Mouse (Mus musculus): ENCODE measurements around the gene Tmem150c. TPM values are rescaled to one million over a fixed set of nuclear protein-coding genes. Genes with fewer than 3 reads are reported as not detected.

The Tmem150c gene
- polyA plus RNA-seq, 1 experiment from 2014 or later: 4.7 TPM

GRCm38 (mm10) chr5:100035950-100036349 is 123.7 kb downstream of the Tmem150c start:
- Histone ChIP-seq H3K4me3 (replicated peaks; ENCODE audit: low read length) (peak overlapping the region; percentile 91), H3K27me3 (ENCODE audit: control insufficient read depth, insufficient read depth, low read length) (no peaks in the 10 kb centered on the region), H3K9ac (ENCODE audit: low read length) (no peak overlapping the region), H3K9me3 (replicated peaks; ENCODE audit: control insufficient read depth, low read length) (no peaks in the 10 kb centered on the region), H3K36me3 (ENCODE audit: control insufficient read depth, insufficient read depth, low read length) (peaks cover 19% of the 10 kb centered on the region), H3K4me2 (ENCODE audit: low read depth, low read length) (peak overlapping the region; percentile 74), H3K4me1 (ENCODE audit: control insufficient read depth, insufficient read depth, low read length) (0 out of 2 replicates have a peak, but pooled peaks cover 11% of the 10 kb centered on the region), H3K27ac (ENCODE audit: low read length) (no peak overlapping the region)
- no peak for ATAC-seq (ENCODE audit: insufficient read depth, low FRiP score)
- WGBS: 35% methylated on average over 7 of the region's 7 CpGs

GRCm38 (mm10) chr5:100032646-100033045 is 127.0 kb downstream of the Tmem150c start:
- H3K4me2 ChIP-seq (ENCODE audit: low read depth, low read length): no peak overlapping the region
- no peak overlapping the region for H3K9ac ChIP-seq (ENCODE audit: low read length)
- H3K27me3 ChIP-seq (ENCODE audit: control insufficient read depth, insufficient read depth, low read length): no peaks in the 10 kb centered on the region
- 67% methylated on average over 3 of the region's 3 CpGs for WGBS
- H3K4me1 ChIP-seq (ENCODE audit: control insufficient read depth, insufficient read depth, low read length): peaks cover 15% of the 10 kb centered on the region; the same call in 1 of the 2 replicates
- no peak for ATAC-seq (ENCODE audit: insufficient read depth, low FRiP score)
- no peak overlapping the region for H3K27ac ChIP-seq (ENCODE audit: low read length)
- H3K4me3 ChIP-seq (replicated peaks; ENCODE audit: low read length): no peak overlapping the region
- H3K9me3 ChIP-seq (replicated peaks; ENCODE audit: control insufficient read depth, low read length): no peaks in the 10 kb centered on the region
- peaks cover 19% of the 10 kb centered on the region for H3K36me3 ChIP-seq (ENCODE audit: control insufficient read depth, insufficient read depth, low read length)

GRCm38 (mm10) chr5:100032107-100032506 is 127.5 kb downstream of the Tmem150c start:
- Histone ChIP-seq H3K36me3 (ENCODE audit: control insufficient read depth, insufficient read depth, low read length) (peaks cover 19% of the 10 kb centered on the region), H3K9me3 (replicated peaks; ENCODE audit: control insufficient read depth, low read length) (no peaks in the 10 kb centered on the region), H3K4me1 (ENCODE audit: control insufficient read depth, insufficient read depth, low read length) (peaks cover 15% of the 10 kb centered on the region; the same call in 1 of the 2 replicates), H3K4me3 (replicated peaks; ENCODE audit: low read length) (no peak overlapping the region), H3K27me3 (ENCODE audit: control insufficient read depth, insufficient read depth, low read length) (no peaks in the 10 kb centered on the region), H3K27ac (ENCODE audit: low read length) (no peak overlapping the region), H3K4me2 (ENCODE audit: low read depth, low read length) (no peak overlapping the region), H3K9ac (ENCODE audit: low read length) (no peak overlapping the region)
- 88% methylated on average over 2 of the region's 2 CpGs for WGBS
- no peak for ATAC-seq (ENCODE audit: insufficient read depth, low FRiP score)

GRCm38 (mm10) chr5:100030069-100030468 is 129.5 kb downstream of the Tmem150c start:
- Histone ChIP-seq H3K9ac (ENCODE audit: low read length) (no peak overlapping the region), H3K4me2 (ENCODE audit: low read depth, low read length) (no peak overlapping the region), H3K4me3 (replicated peaks; ENCODE audit: low read length) (no peak overlapping the region), H3K27ac (ENCODE audit: low read length) (peak overlapping the region; percentile 14; the same call in 1 of the 2 replicates), H3K27me3 (ENCODE audit: control insufficient read depth, insufficient read depth, low read length) (no peaks in the 10 kb centered on the region), H3K36me3 (ENCODE audit: control insufficient read depth, insufficient read depth, low read length) (peaks cover 19% of the 10 kb centered on the region), H3K4me1 (ENCODE audit: control insufficient read depth, insufficient read depth, low read length) (peaks cover 9% of the 10 kb centered on the region; the same call in 1 of the 2 replicates), H3K9me3 (replicated peaks; ENCODE audit: control insufficient read depth, low read length) (no peaks in the 10 kb centered on the region)
- WGBS: 11% methylated on average over 6 of the region's 6 CpGs
- ATAC-seq (ENCODE audit: insufficient read depth, low FRiP score): peak; percentile 86

Other genes starting within 250 kb of the Tmem150c start
- gene Hnrnpd, start 180.9 kb downstream of the Tmem150c start, polyA plus RNA-seq (2015; fragmentation: Nextera tagmentation; extraction: Ambion mirVana): 34.4 and 39.1 TPM in 2 replicates
- 0.69 and 1.4 TPM in 2 replicates for gene 4930524J08Rik, start 180.7 kb downstream of the Tmem150c start, polyA plus RNA-seq (2015; fragmentation: Nextera tagmentation; extraction: Ambion mirVana)
- gene Hnrnpdl, start 120.1 kb downstream of the Tmem150c start, polyA plus RNA-seq (2015; fragmentation: Nextera tagmentation; extraction: Ambion mirVana): 120 and 123 TPM in 2 replicates
- gene Enoph1, start 119.8 kb downstream of the Tmem150c start, polyA plus RNA-seq (2015; fragmentation: Nextera tagmentation; extraction: Ambion mirVana): 42.2 and 48.3 TPM in 2 replicates

All from stomach, embryonic 16.5 days (tissue).